8 mouse cellular contexts compared by ENCODE assay signal in genomic region chr4:155868614-155869298, GRCm38 (mm10). TPM values are rescaled to one million over a fixed set of nuclear protein-coding genes. Genes with fewer than 3 reads are reported as not detected.
DNase-seq lines count a peak whose midpoint lies in the region; ATAC-seq and TF ChIP-seq lines count a peak whose summit lies in the region.

No protein-coding gene starts in this region.

- WGBS in hindbrain, embryonic 10.5 days: 10% methylated on average over 22 of the region's 22 CpGs
- WGBS in limb, embryonic 12.5 days: 10% methylated on average over 22 of the region's 22 CpGs
- 12% methylated on average over 22 of the region's 22 CpGs for WGBS in midbrain, embryonic 12.5 days

- peak overlapping the region; percentile 71 for H3K9ac ChIP-seq in limb, embryonic 12.5 days (replicated peaks)
- H3K9ac ChIP-seq in midbrain, embryonic 12.5 days (replicated peaks): peak overlapping the region; percentile 82

- H3K9me3 ChIP-seq in hindbrain, embryonic 10.5 days: no peaks in the 10 kb centered on the region
- H3K9me3 ChIP-seq in limb, embryonic 12.5 days: no peaks in the 10 kb centered on the region
- H3K9me3 ChIP-seq in midbrain, embryonic 12.5 days: no peaks in the 10 kb centered on the region

- peaks cover 58% of the 10 kb centered on the region for H3K36me3 ChIP-seq in hindbrain, embryonic 10.5 days
- peaks cover 48% of the 10 kb centered on the region for H3K36me3 ChIP-seq in limb, embryonic 12.5 days
- peaks cover 41% of the 10 kb centered on the region for H3K36me3 ChIP-seq in midbrain, embryonic 12.5 days

- H3K27ac ChIP-seq in bone marrow macrophage, adult 2 months (ENCODE audit: insufficient read depth, low read depth, low read length): 0 out of 2 replicates have a peak overlapping the region, but pooled peaks have one; percentile 3
- peak overlapping the region; percentile 91 for H3K27ac ChIP-seq in hindbrain, embryonic 10.5 days
- no peak overlapping the region for H3K27ac ChIP-seq in limb, embryonic 12.5 days
- no peak overlapping the region for H3K27ac ChIP-seq in midbrain, embryonic 12.5 days (replicated peaks)

- no peak for TF ChIP-seq POLR2A in bone marrow macrophage, adult 2 months (IDR thresholded peaks at IDR 0.05; ENCODE audit: borderline replicate concordance, low read depth, low read length)

- peak overlapping the region; percentile 85 for H3K4me2 ChIP-seq in limb, embryonic 12.5 days
- H3K4me2 ChIP-seq in midbrain, embryonic 12.5 days (replicated peaks): peak overlapping the region; percentile 97

- 0 out of 2 replicates have a peak, but pooled peaks have one; percentile 3 for ATAC-seq in frontal cortex, adult (ENCODE audit: low TSS enrichment)
- ATAC-seq in limb, embryonic 12.5 days (ENCODE audit: insufficient number of reproducible peaks, insufficient read depth, low FRiP score, low TSS enrichment, low read depth): peak; percentile 49
- peak; percentile 64 for ATAC-seq in midbrain, embryonic 12.5 days (ENCODE audit: low FRiP score, low read depth)

- peaks cover 6% of the 10 kb centered on the region for H3K4me1 ChIP-seq in bone marrow macrophage, adult 2 months (ENCODE audit: control insufficient read depth, insufficient read depth, low read length)
- peaks cover 28% of the 10 kb centered on the region for H3K4me1 ChIP-seq in hindbrain, embryonic 10.5 days (replicated peaks)
- peaks cover 21% of the 10 kb centered on the region for H3K4me1 ChIP-seq in limb, embryonic 12.5 days (replicated peaks)
- H3K4me1 ChIP-seq in midbrain, embryonic 12.5 days: peaks cover 28% of the 10 kb centered on the region

- no peaks in the 10 kb centered on the region for H3K27me3 ChIP-seq in hindbrain, embryonic 10.5 days (ENCODE audit: insufficient read depth, poor library complexity, severe bottlenecking)
- H3K27me3 ChIP-seq in limb, embryonic 12.5 days: no peaks in the 10 kb centered on the region
- H3K27me3 ChIP-seq in midbrain, embryonic 12.5 days: no peaks in the 10 kb centered on the region

- no peak for TF ChIP-seq CTCF in bone marrow macrophage, adult 2 months (IDR thresholded peaks at IDR 0.05; ENCODE audit: low read depth, low read length)

- no peak for DNase-seq in frontal cortex, postnatal 25 days (ENCODE audit: low spot score in 2 of 2)
- no peak for DNase-seq in hindbrain, embryonic 10.5 days (ENCODE audit: low spot score)
- no peak for DNase-seq in B cell, adult 2 months
- no peak for DNase-seq in left cerebral cortex, adult 11 months (ENCODE audit: low spot score)

- H3K4me3 ChIP-seq in bone marrow macrophage, adult 2 months (ENCODE audit: insufficient read depth, low read length): peak overlapping the region; percentile 96
- peak overlapping the region; percentile 87 for H3K4me3 ChIP-seq in hindbrain, embryonic 10.5 days
- peak overlapping the region; percentile 76 for H3K4me3 ChIP-seq in limb, embryonic 12.5 days (replicated peaks)
- peak overlapping the region; percentile 73 for H3K4me3 ChIP-seq in midbrain, embryonic 12.5 days

RNA-seq across cellular contexts. Expression of gene Cptp, which starts 0.5 kb away (rescaled TPM):
- 11.6 and 13.9 TPM in 2 replicates for polyA plus RNA-seq in bone marrow macrophage, adult 2 months (2012; ENCODE audit: insufficient read depth, insufficient read length, missing spikeins)
- 22.0 and 24.8 TPM in 2 replicates for polyA plus RNA-seq in hindbrain, embryonic 10.5 days (2016; fragmentation: Nextera tagmentation; extraction: Ambion mirVana)
- polyA plus RNA-seq in limb, embryonic 12.5 days (2016; fragmentation: Nextera tagmentation; extraction: Ambion mirVana): 13.6 and 14.2 TPM in 2 replicates
- polyA plus RNA-seq in midbrain, embryonic 12.5 days (2016; fragmentation: Nextera tagmentation; extraction: Ambion mirVana): 21.7 and 23.5 TPM in 2 replicates

RNA-seq across cellular contexts. Expression of gene Ints11, which starts 0.6 kb away (rescaled TPM):
- 21.4 and 23.0 TPM in 2 replicates for polyA plus RNA-seq in bone marrow macrophage, adult 2 months (2012; ENCODE audit: insufficient read depth, insufficient read length, missing spikeins)
- 103 and 104 TPM in 2 replicates for polyA plus RNA-seq in hindbrain, embryonic 10.5 days (2016; fragmentation: Nextera tagmentation; extraction: Ambion mirVana)
- polyA plus RNA-seq in limb, embryonic 12.5 days (2016; fragmentation: Nextera tagmentation; extraction: Ambion mirVana): 82.0 and 82.9 TPM in 2 replicates
- 88.3 and 95.4 TPM in 2 replicates for polyA plus RNA-seq in midbrain, embryonic 12.5 days (2016; fragmentation: Nextera tagmentation; extraction: Ambion mirVana)

RNA-seq across cellular contexts. Expression of gene Tas1r3, which starts 5.6 kb away (rescaled TPM):
- 0.62 and 0.68 TPM in 2 replicates for polyA plus RNA-seq in bone marrow macrophage, adult 2 months (2012; ENCODE audit: insufficient read depth, insufficient read length, missing spikeins)
- 0.37 and 0.41 TPM in 2 replicates for polyA plus RNA-seq in hindbrain, embryonic 10.5 days (2016; fragmentation: Nextera tagmentation; extraction: Ambion mirVana)
- 0.39 and 0.74 TPM in 2 replicates for polyA plus RNA-seq in limb, embryonic 12.5 days (2016; fragmentation: Nextera tagmentation; extraction: Ambion mirVana)
- polyA plus RNA-seq in midbrain, embryonic 12.5 days (2016; fragmentation: Nextera tagmentation; extraction: Ambion mirVana): 0.51 and 0.57 TPM in 2 replicates

RNA-seq across cellular contexts. Expression of gene Dvl1, which starts 21.6 kb away (rescaled TPM):
- 20.9 and 27.3 TPM in 2 replicates for polyA plus RNA-seq in bone marrow macrophage, adult 2 months (2012; ENCODE audit: insufficient read depth, insufficient read length, missing spikeins)
- polyA plus RNA-seq in hindbrain, embryonic 10.5 days (2016; fragmentation: Nextera tagmentation; extraction: Ambion mirVana): 4.3 and 5.1 TPM in 2 replicates
- 5.5 and 14.7 TPM in 2 replicates for polyA plus RNA-seq in limb, embryonic 12.5 days (2016; fragmentation: Nextera tagmentation; extraction: Ambion mirVana)
- 8.4 and 9.8 TPM in 2 replicates for polyA plus RNA-seq in midbrain, embryonic 12.5 days (2016; fragmentation: Nextera tagmentation; extraction: Ambion mirVana)

RNA-seq across cellular contexts. Expression of gene Pusl1, which starts 22.8 kb away (rescaled TPM):
- 10.7 and 13.2 TPM in 2 replicates for polyA plus RNA-seq in bone marrow macrophage, adult 2 months (2012; ENCODE audit: insufficient read depth, insufficient read length, missing spikeins)
- 49.4 and 52.8 TPM in 2 replicates for polyA plus RNA-seq in hindbrain, embryonic 10.5 days (2016; fragmentation: Nextera tagmentation; extraction: Ambion mirVana)
- 45.4 and 48.5 TPM in 2 replicates for polyA plus RNA-seq in limb, embryonic 12.5 days (2016; fragmentation: Nextera tagmentation; extraction: Ambion mirVana)
- 47.7 and 51.9 TPM in 2 replicates for polyA plus RNA-seq in midbrain, embryonic 12.5 days (2016; fragmentation: Nextera tagmentation; extraction: Ambion mirVana)

Comparison
In these comparisons a context has a peak if more than half of its experiments do, and no peak if none do; other contexts are left out.
1. ATAC-seq: peak in every context shown above with its lines; median percentile 64 in midbrain, embryonic 12.5 days; 49 in limb, embryonic 12.5 days; 3 in frontal cortex, adult.
2. H3K27ac ChIP-seq: peak in bone marrow macrophage, adult 2 months (single experiment) and hindbrain, embryonic 10.5 days (single experiment); none in limb, embryonic 12.5 days (single experiment) and midbrain, embryonic 12.5 days (single experiment).
3. Peak in every context shown above with its lines, with median percentiles within 50 percentile points of each other: H3K4me3 ChIP-seq.